Mouse (Mus musculus): ENCODE measurements around the gene Ank2. TPM values are rescaled to one million over a fixed set of nuclear protein-coding genes. Genes with fewer than 3 reads are reported as not detected.

Gene Ank2
- polyA plus RNA-seq, 1 experiment from 2014 or later = 165 TPM

DNA sequence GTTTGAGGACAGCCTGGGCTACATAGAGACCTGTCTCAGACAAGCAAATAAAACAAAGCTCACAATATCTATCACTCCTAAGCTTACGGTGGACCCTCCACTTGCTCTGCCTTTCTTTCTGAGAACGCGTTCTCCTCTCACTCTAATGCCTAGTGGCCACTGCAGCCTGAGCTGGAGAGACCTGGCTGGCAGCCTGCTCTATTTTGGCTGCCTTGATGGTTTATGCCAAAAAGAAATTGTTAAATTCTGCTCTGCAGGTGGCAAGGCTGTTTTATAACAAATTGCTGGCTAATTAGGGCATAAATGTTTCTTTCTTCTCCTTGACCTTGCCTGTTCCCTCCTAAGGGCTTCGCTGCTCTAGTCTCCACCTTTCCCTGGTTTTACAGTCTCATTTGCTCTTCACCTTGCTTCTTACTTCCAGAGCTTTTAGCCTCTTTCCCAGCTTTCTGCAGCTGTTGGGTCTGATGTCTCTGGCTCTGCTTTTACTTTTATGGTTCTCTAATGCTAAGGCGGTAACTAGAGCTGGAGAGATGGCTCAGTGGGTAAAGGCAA, 293.2 kb downstream of the Ank2 start:
- H3K36me3 ChIP-seq = no peaks in the 10 kb centered on the region
- no peak overlapping the region for H3K4me2 ChIP-seq
- H3K9me3 ChIP-seq = no peaks in the 10 kb centered on the region
- no peak for ATAC-seq (ENCODE audit: low FRiP score)
- 90% methylated on average over 5 of the region's 5 CpGs for WGBS
- no peak overlapping the region for H3K4me3 ChIP-seq
- H3K9ac ChIP-seq = no peak overlapping the region
- no peaks in the 10 kb centered on the region for H3K27me3 ChIP-seq
- H3K27ac ChIP-seq = no peak overlapping the region
- 0 out of 2 replicates have a peak, but pooled peaks cover 6% of the 10 kb centered on the region for H3K4me1 ChIP-seq (replicated peaks)

DNA sequence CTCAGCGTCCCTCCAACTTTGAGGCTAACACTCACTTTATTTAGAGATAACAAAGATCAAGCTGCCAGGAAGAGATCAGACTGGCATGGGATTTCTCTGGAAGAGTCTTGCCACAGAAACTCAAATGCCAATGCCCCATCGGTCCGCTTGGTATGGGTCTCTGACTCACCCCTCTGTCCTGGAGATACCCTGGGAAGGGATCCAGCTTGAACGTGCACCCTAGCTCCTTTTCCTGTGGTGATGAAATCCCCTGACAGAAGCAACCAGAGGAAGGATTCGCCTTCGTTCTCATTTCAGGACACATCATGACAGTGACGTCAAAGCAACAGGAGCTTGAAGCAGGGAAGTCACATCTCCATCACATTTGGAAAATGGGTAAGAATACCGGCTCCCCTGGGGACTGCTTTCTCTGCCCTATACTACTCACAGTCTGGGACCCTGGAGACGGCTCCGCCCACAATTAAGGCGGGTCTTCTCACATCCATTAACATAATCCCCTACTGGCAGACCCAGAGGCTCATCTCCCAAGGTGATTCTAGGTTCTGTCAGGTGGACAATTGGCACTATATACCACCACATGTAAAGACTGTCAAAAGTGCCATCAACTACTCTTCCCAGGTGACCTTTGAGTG, 296.6 kb downstream of the Ank2 start:
- Histone ChIP-seq H3K4me1 (replicated peaks) (0 out of 2 replicates have a peak, but pooled peaks cover 3% of the 10 kb centered on the region), H3K36me3 (no peaks in the 10 kb centered on the region), H3K27ac (no peak overlapping the region), H3K9ac (no peak overlapping the region), H3K27me3 (no peaks in the 10 kb centered on the region), H3K9me3 (no peaks in the 10 kb centered on the region), H3K4me3 (no peak overlapping the region), H3K4me2 (no peak overlapping the region)
- 49% methylated on average over 11 of the region's 11 CpGs for WGBS
- ATAC-seq (ENCODE audit: low FRiP score) = no peak

DNA sequence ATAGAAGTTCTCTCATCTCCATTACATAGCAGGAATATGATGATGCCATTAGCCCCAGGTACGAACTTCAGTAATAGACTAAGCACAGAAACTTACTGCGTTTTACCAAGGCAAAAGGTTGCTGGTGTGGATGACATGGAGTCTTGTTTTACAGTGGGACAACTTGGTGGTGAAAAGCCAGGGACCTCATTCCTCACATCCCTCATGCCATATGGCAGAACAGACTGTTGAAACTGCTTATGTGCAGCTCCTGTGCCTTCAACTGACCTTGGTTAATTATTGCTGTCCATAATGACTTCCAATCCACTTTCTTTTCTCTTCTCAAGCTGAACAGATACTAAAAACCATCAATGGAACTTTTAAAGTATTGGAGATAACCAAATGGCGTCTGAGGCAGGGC, 298.4 kb downstream of the Ank2 start:
- Histone ChIP-seq H3K4me2 (no peak overlapping the region), H3K9me3 (no peaks in the 10 kb centered on the region), H3K4me1 (replicated peaks) (peaks cover 6% of the 10 kb centered on the region; the same call in 1 of the 2 replicates), H3K9ac (no peak overlapping the region), H3K36me3 (no peaks in the 10 kb centered on the region), H3K27me3 (no peaks in the 10 kb centered on the region), H3K4me3 (no peak overlapping the region), H3K27ac (no peak overlapping the region)
- WGBS = 79% methylated on average over 3 of the region's 3 CpGs
- no peak for ATAC-seq (ENCODE audit: low FRiP score)

DNA sequence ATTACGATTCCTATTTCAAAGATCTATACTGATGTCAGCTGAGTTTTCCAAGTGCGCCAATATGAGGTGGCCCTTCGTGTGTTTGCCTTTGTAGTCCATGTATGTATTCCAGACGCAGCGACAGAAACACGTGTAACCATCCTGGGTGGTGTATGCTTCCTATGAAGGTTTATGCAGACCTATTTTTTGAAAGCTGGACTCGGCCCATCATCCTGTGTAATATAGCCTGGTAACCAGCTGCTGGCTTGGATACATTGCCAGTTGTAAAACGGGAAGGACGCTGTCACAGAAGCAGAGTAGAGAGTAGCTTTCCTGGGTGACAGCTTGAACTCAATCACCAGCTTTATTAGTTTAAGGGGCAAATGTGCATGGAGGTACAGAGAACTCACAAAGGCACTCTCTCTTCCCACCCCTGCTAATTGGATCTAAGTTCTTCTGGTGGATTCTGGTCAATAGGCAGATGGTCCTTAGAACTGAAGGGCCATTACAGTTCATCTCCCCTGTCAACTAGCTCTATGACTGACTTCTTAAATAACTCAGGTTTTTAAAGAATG, 300.0 kb downstream of the Ank2 start:
- WGBS = 91% methylated on average over 9 of the region's 9 CpGs
- 0 out of 2 replicates have a peak overlapping the region, but pooled peaks have one; percentile 12 for H3K27ac ChIP-seq
- no peaks in the 10 kb centered on the region for H3K27me3 ChIP-seq
- H3K4me1 ChIP-seq (replicated peaks) = peaks cover 10% of the 10 kb centered on the region
- H3K4me3 ChIP-seq = no peak overlapping the region
- no peak overlapping the region for H3K4me2 ChIP-seq
- ATAC-seq (ENCODE audit: low FRiP score) = no peak
- H3K36me3 ChIP-seq = no peaks in the 10 kb centered on the region
- no peak overlapping the region for H3K9ac ChIP-seq
- no peaks in the 10 kb centered on the region for H3K9me3 ChIP-seq

DNA sequence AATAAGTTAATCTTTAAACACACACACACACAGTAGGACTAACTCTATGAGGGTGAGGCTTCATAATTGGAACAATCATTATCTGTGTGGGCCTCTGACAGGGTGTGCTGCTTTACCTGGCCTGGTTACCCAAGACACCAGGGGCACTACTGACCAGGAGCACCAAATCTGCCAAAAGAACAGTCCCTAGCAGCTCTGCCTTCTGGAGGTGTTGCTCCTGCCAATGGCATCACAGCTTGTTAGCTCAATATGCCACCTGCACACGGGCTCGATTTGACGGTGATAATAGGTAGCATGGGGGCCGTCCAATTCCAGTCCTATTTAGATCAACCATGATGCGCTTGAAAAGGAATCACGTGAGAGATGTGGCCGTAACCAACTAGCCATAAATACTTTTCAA, 300.5 kb downstream of the Ank2 start:
- no peaks in the 10 kb centered on the region for H3K36me3 ChIP-seq
- ATAC-seq (ENCODE audit: low FRiP score) = no peak
- no peak overlapping the region for H3K9ac ChIP-seq
- no peak overlapping the region for H3K27ac ChIP-seq
- no peaks in the 10 kb centered on the region for H3K9me3 ChIP-seq
- H3K4me3 ChIP-seq = no peak overlapping the region
- no peak overlapping the region for H3K4me2 ChIP-seq
- H3K4me1 ChIP-seq (replicated peaks) = peaks cover 10% of the 10 kb centered on the region
- 88% methylated on average over 7 of the region's 7 CpGs for WGBS
- H3K27me3 ChIP-seq = no peaks in the 10 kb centered on the region

DNA sequence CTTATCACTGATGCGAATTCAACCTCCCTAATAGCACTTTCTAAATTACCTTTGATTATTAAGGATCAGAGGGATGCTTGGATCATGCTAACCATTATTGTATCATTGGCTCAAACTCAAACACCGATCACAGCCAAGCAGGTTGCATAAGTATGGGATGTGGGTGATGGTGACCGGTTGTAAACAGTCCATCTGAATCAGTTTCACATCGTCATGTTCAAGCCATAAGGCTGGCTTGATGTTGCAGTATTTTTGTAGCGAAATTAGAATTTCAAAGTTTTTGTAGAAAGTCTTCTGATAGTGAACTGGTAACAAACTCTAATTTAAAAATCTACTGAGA, 310.4 kb downstream of the Ank2 start:
- no peaks in the 10 kb centered on the region for H3K36me3 ChIP-seq
- H3K4me2 ChIP-seq = no peak overlapping the region
- H3K9ac ChIP-seq = no peak overlapping the region
- H3K4me1 ChIP-seq (replicated peaks) = peaks cover 12% of the 10 kb centered on the region; the same call in 1 of the 2 replicates
- no peaks in the 10 kb centered on the region for H3K27me3 ChIP-seq
- no peaks in the 10 kb centered on the region for H3K9me3 ChIP-seq
- 91% methylated on average over 5 of the region's 5 CpGs for WGBS
- no peak for ATAC-seq (ENCODE audit: low FRiP score)
- no peak overlapping the region for H3K27ac ChIP-seq
- H3K4me3 ChIP-seq = no peak overlapping the region

DNA sequence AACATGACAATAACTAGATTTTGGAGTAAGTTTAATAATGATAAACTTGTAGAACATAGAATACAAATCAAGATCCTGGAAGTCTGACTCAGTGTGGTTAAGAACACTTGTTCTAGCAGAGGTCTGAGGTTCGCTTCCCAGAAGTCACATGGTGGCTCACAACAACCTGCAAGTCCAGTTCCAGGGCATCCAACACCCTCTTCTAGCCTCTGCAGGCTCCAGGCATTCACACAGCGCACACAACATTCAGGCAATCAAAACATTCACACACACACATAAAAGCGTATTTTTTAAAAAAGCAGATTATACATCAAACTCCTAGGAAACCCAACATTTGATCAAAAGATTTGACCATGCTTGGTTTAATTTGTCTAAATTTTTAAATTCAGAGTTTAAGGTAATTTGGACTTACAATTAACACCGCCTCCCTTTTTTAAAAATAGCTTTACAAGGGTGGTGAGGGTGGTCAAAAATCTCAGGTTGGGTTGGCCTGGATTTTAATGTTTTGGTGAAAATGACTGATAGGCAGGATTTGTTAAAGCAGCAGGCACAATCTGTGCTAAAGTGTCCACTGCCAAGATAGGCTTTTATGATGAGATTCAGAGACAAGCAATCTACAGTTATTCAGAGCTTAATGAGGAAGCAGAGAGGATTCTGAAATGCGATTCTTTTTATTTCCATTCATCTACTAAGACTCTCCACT, 310.9 kb downstream of the Ank2 start:
- H3K27me3 ChIP-seq = no peaks in the 10 kb centered on the region
- H3K4me1 ChIP-seq (replicated peaks) = peaks cover 12% of the 10 kb centered on the region; the same call in 1 of the 2 replicates
- H3K4me3 ChIP-seq = no peak overlapping the region
- no peaks in the 10 kb centered on the region for H3K36me3 ChIP-seq
- no peak overlapping the region for H3K9ac ChIP-seq
- WGBS = 94% methylated on average over 5 of the region's 5 CpGs
- H3K4me2 ChIP-seq = no peak overlapping the region
- no peaks in the 10 kb centered on the region for H3K9me3 ChIP-seq
- no peak for ATAC-seq (ENCODE audit: low FRiP score)
- no peak overlapping the region for H3K27ac ChIP-seq

DNA sequence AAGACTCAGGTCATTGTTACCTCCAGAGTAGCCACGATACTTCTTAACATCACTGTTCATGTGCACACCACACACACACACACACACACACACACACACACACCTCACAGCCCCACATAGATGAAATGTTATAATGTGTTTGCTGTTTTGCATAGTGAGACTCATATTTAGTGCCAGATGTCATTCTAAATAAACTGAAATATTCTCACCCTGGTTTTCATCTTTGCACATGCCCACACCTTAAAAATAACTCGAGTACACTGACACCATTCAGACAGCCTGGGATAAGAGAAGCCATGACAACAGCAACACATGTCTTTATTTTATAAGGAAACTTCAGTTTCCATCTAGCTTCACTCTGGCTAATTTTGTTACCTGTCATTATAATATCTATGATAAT, 312.1 kb downstream of the Ank2 start:
- WGBS = 94% methylated on average over 2 of the region's 2 CpGs
- no peak overlapping the region for H3K4me2 ChIP-seq
- peaks cover 5% of the 10 kb centered on the region; the same call in 1 of the 2 replicates for H3K4me1 ChIP-seq (replicated peaks)
- H3K27ac ChIP-seq = no peak overlapping the region
- no peaks in the 10 kb centered on the region for H3K36me3 ChIP-seq
- no peak overlapping the region for H3K4me3 ChIP-seq
- no peak for ATAC-seq (ENCODE audit: low FRiP score)
- no peaks in the 10 kb centered on the region for H3K9me3 ChIP-seq
- no peak overlapping the region for H3K9ac ChIP-seq
- H3K27me3 ChIP-seq = no peaks in the 10 kb centered on the region

DNA sequence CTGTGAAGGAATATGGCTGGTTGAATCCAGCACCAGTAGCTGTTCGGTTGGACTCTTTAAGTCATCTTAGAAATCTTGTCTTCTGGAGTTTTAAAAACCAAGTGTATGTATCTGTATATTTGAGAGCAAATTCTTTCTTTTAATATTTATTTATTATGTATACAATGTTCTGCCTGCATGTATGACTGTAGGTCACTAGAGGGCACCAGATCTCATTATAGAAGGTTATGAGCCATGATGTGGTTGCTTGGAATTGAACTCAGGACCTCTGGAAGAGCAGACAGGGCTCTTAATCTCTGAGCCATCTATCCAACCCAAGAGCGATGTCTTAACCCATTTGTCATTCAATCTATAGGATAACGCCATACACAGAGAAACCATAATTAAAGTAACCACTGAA, 312.9 kb downstream of the Ank2 start:
- H3K4me2 ChIP-seq = no peak overlapping the region
- H3K27me3 ChIP-seq = no peaks in the 10 kb centered on the region
- H3K4me1 ChIP-seq (replicated peaks) = peaks cover 2% of the 10 kb centered on the region; the same call in 1 of the 2 replicates
- 94% methylated on average over 3 of the region's 3 CpGs for WGBS
- no peak overlapping the region for H3K4me3 ChIP-seq
- H3K36me3 ChIP-seq = no peaks in the 10 kb centered on the region
- no peaks in the 10 kb centered on the region for H3K9me3 ChIP-seq
- no peak overlapping the region for H3K9ac ChIP-seq
- H3K27ac ChIP-seq = no peak overlapping the region
- ATAC-seq (ENCODE audit: low FRiP score) = no peak

DNA sequence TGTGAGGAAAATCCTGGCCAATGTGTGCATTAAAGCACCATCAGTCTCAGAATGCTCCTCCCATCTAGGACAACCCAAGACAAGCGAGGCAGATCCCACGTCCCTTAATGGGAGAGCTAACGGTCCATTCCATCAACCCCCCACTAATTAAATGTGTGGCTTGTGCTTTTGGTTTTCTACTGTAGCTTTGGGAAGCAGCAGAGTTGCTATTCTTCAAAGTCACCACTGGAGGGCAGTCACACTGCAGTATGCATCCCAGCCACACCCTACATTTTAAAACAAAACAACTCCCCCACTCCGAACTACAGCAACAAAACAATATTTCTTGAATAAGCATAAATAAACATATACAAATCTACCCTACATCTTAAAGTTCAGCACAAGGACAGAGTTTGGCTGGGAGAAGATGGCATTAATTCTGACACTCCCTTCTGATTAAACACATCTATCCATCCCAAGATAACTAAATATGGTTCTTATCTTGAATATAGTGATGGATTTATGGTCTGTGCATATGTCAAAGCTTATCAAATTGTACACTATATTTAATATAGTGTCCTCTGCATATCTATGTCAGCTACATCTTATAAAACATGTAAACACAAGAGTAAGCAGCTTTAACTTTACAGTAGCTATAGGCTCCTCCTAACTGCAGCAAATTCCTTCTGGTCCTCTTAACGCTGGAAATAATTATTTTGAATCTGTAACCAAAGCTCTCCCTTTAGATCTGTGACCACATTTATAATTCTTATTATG, 315.0 kb downstream of the Ank2 start:
- Histone ChIP-seq H3K27me3 (no peaks in the 10 kb centered on the region), H3K4me2 (no peak overlapping the region), H3K4me3 (no peak overlapping the region), H3K9ac (no peak overlapping the region), H3K36me3 (no peaks in the 10 kb centered on the region), H3K4me1 (replicated peaks) (peaks cover 2% of the 10 kb centered on the region; the same call in 1 of the 2 replicates), H3K27ac (peak overlapping the region; percentile 67), H3K9me3 (no peaks in the 10 kb centered on the region)
- ATAC-seq (ENCODE audit: low FRiP score) = peak; percentile 65; the same call in 1 of the 2 replicates
- 12% methylated on average over 5 of the region's 5 CpGs for WGBS

DNA sequence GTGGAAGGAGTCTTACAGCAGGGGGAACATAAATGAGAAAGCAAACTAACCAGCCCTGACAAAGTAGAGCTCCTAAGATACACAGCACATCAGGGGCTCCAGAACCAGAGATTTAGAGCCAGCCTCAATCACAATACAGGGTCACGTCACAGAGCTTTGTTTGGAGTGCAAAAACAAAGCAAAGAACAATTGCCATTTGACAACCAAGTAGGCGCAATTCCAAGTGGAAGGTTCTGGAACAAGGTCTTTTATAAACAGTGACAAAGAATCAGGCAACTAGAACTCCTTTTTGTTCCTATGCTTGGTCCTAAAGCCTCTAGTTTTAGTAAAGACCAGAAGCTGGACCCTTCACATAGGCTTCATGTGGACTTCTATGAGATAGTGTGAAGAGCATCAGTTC, 326.5 kb downstream of the Ank2 start:
- ATAC-seq (ENCODE audit: low FRiP score) = no peak
- Histone ChIP-seq H3K4me1 (replicated peaks) (no peaks in the 10 kb centered on the region), H3K9ac (no peak overlapping the region), H3K4me2 (no peak overlapping the region), H3K9me3 (no peaks in the 10 kb centered on the region), H3K27ac (no peak overlapping the region), H3K36me3 (no peaks in the 10 kb centered on the region), H3K4me3 (no peak overlapping the region), H3K27me3 (no peaks in the 10 kb centered on the region)
- 72% methylated on average over 2 of the region's 2 CpGs for WGBS

DNA sequence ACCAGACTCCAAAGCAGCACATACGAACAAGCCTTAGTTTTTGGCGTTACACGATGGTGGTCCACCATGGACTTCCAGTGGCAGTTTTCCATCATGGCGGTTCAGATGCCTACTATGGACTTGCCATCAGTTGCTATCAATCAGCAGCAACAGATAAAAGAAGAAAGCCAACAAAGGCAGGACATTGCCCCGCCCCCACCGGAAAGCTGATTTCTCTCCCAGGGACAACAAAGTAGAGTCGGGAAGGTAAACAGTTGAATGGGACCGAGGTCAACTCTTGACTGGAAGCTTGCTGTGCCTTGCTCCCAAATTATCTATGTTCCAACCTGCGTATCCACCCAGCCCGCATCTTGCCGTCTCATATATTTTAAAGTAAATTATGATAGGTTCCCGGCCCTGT, 328.9 kb downstream of the Ank2 start:
- H3K4me1 ChIP-seq (replicated peaks) = no peaks in the 10 kb centered on the region; the same call in 1 of the 2 replicates
- no peaks in the 10 kb centered on the region for H3K36me3 ChIP-seq
- H3K9me3 ChIP-seq = no peaks in the 10 kb centered on the region
- no peak overlapping the region for H3K9ac ChIP-seq
- no peaks in the 10 kb centered on the region for H3K27me3 ChIP-seq
- ATAC-seq (ENCODE audit: low FRiP score) = no peak
- H3K4me3 ChIP-seq = no peak overlapping the region
- no peak overlapping the region for H3K27ac ChIP-seq
- WGBS = 87% methylated on average over 12 of the region's 12 CpGs
- no peak overlapping the region for H3K4me2 ChIP-seq

Measured in hindbrain, embryonic 13.5 days (tissue).